Mouse (Mus musculus): Measurements from ENCODE around the gene 4933424G06Rik.

Gene 4933424G06Rik

GRCm38 (mm10) chr1:36709055-36709853 lies 695 bp upstream of the 4933424G06Rik start:
- in situ Hi-C loops (cut with MboI, MseI), result loop anchor here in 1 of 2 experiments (5.0 kb wide), 1 partner anchor 58 kb away; no protein-coding TSS in a partner anchor

DNA sequence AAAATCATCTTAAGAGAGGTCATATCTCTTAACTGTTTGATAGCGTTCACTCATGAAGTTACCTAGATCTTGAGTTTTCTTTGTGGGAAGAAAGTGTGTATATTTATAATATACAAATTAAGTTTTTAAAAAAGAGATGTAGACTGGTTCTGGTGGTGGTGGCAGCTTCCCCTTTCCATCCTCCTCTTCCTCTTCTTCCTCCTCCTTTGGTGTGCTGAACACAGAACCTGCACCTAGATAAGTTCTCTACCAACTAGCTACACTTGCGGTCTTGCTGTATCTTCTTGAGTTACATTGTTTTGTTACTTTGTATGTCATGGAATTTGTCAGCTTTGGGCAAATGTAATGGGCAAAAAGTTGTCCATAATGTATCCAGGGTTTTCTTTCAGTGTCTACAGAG lies 1.2 kb downstream of the 4933424G06Rik start:
- in situ Hi-C loops (cut with MboI, MseI), result no loop called here

- in situ Hi-C loops (cut with MboI, MseI), result no loop called here
Measured at GRCm38 (mm10) chr1:36714311-36714710, 4.4 kb downstream of the 4933424G06Rik start, which contains the start of gene Actr1b. Actr1b (minus strand) TSS chr1:36714422.

DNA sequence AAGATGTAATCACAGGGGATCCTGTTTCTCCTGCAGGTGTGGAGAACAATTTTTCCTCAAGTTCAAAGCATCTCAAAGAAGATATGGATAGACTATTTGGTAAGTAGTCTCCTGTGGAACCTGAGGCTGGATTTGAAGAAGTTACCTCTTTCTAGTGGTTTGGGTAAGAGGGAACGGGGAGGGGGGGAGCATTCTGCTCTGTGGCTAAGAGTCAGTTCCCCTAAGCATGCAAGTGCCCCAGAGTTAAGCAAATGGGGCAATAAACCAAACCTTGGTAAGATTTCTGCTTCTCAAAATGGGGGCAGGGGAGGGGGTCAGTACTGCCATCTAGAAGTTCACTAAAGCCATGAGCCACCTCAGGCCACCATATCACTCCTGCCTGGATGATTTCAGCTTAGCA lies 8.8 kb downstream of the 4933424G06Rik start:
- in situ Hi-C loops (cut with MboI, MseI), result no loop called here

DNA sequence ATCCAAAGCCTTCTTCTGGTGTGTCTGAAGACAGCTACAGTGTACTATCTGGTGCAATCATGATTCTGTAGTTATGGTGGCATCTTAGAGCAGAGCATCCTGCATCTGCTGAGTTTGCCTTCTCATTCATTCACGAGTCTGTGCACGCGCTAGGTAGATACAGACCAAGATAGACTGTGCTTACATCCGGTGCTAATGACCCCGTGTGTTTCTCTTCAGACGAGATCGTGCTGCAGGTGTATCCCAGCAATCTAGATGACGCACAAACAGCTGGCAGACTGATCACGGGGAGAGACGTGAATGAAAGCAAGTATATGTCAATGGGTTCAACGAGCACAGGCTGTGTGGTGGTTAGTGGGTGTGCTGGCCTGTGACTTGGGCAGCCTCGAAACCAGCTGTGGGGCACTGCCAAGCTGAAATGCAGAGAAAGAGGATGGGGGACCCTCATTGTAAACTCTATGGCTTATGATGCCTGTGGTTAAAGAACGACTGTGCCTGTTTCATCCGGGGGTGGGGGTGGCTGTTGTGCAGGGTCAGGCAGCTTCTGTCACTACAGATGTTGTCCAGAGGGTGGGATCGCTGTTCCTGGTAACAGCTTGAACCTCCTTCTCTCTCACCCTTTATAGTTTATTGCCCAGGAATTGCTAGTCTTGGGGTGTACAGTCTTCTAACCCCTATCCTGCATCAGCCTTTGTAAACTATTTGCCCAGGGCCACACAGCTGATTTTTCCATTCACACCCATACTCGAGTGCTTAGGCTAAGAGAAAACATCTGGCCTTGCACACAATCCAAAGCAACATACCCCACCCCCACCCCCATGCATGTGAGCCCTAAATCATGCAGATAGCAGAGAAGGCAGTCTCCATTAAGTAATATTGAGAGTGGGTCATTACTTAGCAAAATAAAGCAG lies 13.5 kb downstream of the 4933424G06Rik start:
- in situ Hi-C loops (cut with MboI, MseI), result no loop called here

- in situ Hi-C loops (cut with MboI, MseI), result no loop called here
Measured at GRCm38 (mm10) chr1:36724057-36724431, 14.1 kb downstream of the 4933424G06Rik start.

- in situ Hi-C loops (cut with MboI, MseI), result no loop called here
Measured at GRCm38 (mm10) chr1:36737300-36737699, 27.4 kb downstream of the 4933424G06Rik start.

DNA sequence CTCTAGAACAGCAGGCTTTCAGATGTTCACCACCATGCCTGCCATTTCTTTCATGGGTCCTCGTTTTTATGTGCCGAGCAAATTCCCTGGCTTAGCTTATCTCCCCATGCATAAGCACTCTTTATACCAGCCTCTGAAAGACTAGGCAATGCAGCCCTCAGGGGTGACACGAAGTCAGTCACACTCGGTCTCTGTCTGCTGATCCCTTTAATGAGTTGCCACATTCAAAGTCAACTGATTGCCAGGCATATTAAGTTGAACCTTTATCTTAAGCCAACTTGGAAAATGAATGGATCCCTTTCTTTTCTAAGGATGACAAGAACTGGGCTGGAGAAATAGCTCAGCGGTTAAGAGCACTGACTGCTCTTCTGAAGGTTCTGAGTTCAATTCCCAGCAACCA lies 29.3 kb downstream of the 4933424G06Rik start:
- in situ Hi-C loops (cut with MboI, MseI), result no loop called here

GRCm38 (mm10) chr1:36743046-36743445 lies 33.1 kb downstream of the 4933424G06Rik start:
- in situ Hi-C loops (cut with MboI, MseI), result no loop called here

GRCm38 (mm10) chr1:36744268-36744944 lies 34.5 kb downstream of the 4933424G06Rik start:
- in situ Hi-C loops (cut with MboI, MseI), result no loop called here

DNA sequence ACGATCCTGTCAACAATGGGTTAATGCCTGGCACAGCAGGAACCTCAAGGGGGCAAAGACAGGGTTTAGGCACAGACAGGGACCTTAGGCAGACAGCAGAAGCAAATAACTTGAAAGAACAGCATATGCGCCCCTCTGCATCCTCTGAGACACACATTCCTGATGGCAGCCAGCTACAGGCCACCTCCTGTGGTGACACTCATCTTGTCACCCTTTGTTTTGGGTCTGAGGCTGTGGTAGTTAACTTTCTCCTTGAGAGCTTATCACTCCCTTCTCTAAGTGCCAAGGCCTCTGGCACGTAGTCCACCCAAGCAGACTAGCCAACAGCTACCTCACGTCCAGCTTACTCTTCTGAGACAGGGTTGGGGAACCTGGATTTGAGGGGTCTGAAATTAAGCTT lies 35.7 kb downstream of the 4933424G06Rik start:
- in situ Hi-C loops (cut with MboI, MseI), result no loop called here

- in situ Hi-C loops (cut with MboI, MseI), result no loop called here
Measured at GRCm38 (mm10) chr1:36746452-36746851, 36.5 kb downstream of the 4933424G06Rik start.

GRCm38 (mm10) chr1:36753932-36754675 lies 44.2 kb downstream of the 4933424G06Rik start:
- in situ Hi-C loops (cut with MboI, MseI), result loop anchor here in 1 of 2 experiments (5.0 kb wide), 1 partner anchor 77 kb away; no protein-coding TSS in a partner anchor

GRCm38 (mm10) chr1:36758553-36758952 lies 48.6 kb downstream of the 4933424G06Rik start:
- in situ Hi-C loops (cut with MboI, MseI), result no loop called here

DNA sequence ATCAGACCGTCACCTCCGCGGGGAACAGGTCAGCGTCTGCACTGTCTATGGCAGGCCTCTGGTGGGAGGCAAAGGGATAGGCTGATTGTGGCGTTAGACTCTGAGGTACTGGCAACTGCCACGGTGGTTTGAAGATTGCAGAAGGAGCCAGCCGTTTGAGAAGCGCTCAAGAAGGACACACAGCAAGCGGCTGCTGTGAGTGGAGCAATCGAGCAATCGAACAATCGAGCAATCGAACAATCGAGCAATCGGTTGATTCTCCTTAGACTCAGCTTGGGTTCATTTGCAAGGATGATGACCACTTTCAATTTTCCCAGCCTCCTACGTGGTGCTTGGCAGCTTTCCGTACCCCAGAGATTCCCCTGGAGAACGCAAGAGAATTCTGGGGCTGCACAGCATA lies 49.1 kb downstream of the 4933424G06Rik start:
- in situ Hi-C loops (cut with MboI, MseI), result no loop called here

GRCm38 (mm10) chr1:36760401-36760800 lies 50.5 kb downstream of the 4933424G06Rik start:
- in situ Hi-C loops (cut with MboI, MseI), result no loop called here

DNA sequence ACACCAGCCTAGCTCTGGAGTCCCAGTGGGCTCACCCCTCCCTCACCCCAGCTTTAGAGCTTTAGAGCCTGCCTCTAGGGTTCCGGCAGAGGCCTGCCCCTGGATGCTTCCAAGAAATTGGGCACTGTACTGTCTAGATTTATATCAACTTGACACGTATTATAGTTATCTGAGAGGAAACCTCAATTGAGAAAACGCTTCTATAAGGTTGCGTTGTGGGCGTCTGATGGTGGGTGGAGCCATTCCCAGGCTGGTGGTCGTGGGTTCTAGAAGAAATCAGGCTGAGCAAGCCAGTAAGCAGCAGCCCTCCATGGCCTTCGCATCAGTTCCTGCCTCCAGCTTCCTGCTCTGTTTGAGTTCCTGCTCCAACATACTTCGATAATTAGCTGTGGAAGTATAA lies 51.1 kb downstream of the 4933424G06Rik start:
- in situ Hi-C loops (cut with MboI, MseI), result no loop called here

DNA sequence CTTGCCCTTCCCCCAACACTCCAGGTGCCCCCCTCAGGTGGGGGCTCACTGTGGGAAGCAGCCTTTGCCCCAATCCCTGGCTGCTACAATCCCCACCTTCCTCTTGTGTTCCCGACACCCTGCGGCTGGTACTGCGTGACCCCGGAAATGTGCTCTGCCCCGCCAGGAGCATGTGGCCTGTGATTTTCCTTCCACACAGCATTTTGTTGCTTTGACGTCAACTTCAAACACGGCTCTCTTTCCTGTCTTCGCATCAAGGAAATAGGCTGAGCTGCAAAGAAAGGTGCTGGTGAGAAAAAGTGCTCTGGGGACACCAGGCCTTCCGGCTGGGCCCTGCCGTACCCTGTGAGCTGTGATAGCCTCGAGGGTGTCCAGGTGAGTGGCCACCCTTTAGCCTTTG lies 51.6 kb downstream of the 4933424G06Rik start, which contains the start of gene Zap70:
TSS of gene Zap70 (plus strand) at position 231 of the 400 bp plus-strand sequence.
- in situ Hi-C loops (cut with MboI, MseI), result no loop called here

DNA sequence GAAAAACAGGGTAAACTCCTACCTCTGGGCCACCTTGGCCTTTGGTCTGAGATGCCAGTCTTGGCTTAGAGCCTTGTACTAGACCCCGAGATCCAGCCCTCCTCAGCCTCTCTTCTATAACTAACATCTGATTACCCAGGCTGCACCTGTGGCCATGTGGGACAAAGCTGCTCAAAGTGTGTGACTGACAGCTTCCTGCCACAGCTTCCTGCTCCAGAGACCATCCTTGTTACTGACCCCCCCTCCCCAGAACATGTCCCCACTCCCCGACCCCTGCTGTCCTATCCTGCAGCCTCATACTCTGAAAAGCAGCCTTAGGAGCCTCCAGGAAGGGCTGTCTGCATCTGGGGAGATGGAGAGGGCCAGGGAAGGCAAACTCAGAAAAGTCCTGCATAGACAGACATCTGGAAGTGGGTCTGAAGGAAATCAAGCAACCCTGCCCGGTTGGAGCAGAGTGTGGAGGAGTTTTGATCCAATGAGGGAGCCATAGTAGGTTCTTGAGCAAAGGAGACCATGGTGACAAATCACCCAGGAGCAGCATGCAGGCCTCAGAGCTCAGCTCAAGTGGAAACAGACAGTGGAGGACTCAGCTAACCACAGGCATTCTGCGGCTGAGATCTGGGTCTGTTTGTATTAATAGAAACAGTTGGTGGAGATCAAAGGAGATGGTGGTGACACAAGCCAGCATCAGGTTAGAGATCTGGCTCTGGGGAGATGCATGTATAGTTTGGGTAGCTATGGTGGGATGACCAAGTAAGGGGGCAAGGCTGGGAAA lies 56.7 kb downstream of the 4933424G06Rik start:
- in situ Hi-C loops (cut with MboI, MseI), result loop anchor here in 1 of 2 experiments (5.0 kb wide), 2 partner anchors 59 to 196 kb away; no protein-coding TSS in a partner anchor

- in situ Hi-C loops (cut with MboI, MseI), result loop anchor here in 1 of 2 experiments (5.0 kb wide), 2 partner anchors 60 to 195 kb away; no protein-coding TSS in a partner anchor
Measured at GRCm38 (mm10) chr1:36767321-36767720, 57.4 kb downstream of the 4933424G06Rik start.
